Mouse (Mus musculus) stomach, postnatal 0 days (tissue): Measurements from ENCODE around the gene Ero1lb.
"Not testable (repeated sequence)": the region's sequence is repeated elsewhere in the genome, so short reads cannot be mapped to it uniquely, and the experiment has no call there.

ENCODE experiments used
- CTCF ChIP-seq: IDR thresholded peaks from 2 replicates; pipeline ENCODE4 v1.5.1; 2016; ENCODE audit warnings: antibody characterized with exemption, low read depth, mild to moderate bottlenecking, moderate library complexity
- EP300 ChIP-seq: optimal IDR thresholded peaks from 2 replicates; pipeline ENCODE3; 2016; ENCODE audit warnings: antibody characterized with exemption

DNA sequence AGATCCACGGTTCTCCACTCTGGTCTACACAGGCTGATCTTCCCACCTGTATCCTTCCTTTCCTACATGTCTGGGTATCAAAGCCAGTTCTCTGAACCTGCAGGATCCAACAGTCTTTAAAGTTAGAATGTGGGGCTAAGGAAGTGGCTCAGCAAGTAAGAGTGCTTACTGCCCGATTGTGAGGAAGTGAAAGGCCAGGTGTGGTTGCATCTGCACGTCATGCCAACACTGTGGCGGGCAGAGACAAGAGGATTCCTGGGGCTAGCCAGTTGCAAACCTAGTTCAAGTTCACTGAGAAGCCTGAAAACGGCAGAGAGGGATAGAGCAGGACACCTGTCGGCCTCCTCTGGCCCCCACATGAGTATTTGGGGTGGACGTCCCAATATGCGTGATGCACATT, 62.1 kb downstream of the Ero1lb start:
- TF ChIP-seq CTCF, EP300: not testable (repeated sequence)
